Mouse (Mus musculus) spleen, adult 2 months (tissue): ENCODE results near the gene C1qtnf12. TPM values are rescaled to one million over a fixed set of nuclear protein-coding genes. Genes with fewer than 3 reads are reported as not detected.

ENCODE experiments used
- DNase-seq, 2 experiments: peaks; one replicate each; pipeline versions ENCODE4 v3.0.0 to v3.0.0-alpha.2; 2012 to 2021; ENCODE audit warnings: low spot score in 2 of 2, low read depth in 1 of 2
- H3K27ac ChIP-seq: fragments of 200-500 bp; 2 replicates; pipeline ENCODE4 v1.5.1; 2012; ENCODE audit warnings: low read length, inconsistent platforms; ENCODE audit not compliant: insufficient read depth
- H3K27me3 ChIP-seq: fragments of 200-500 bp; 2 replicates; pipeline ENCODE4 v1.6.1; 2012; ENCODE audit warnings: mild to moderate bottlenecking, moderate library complexity, low read length, inconsistent platforms; ENCODE audit not compliant: control insufficient read depth, insufficient read depth
- H3K36me3 ChIP-seq: fragments of 200-500 bp; 2 replicates; pipeline ENCODE4 v1.6.1; 2012; ENCODE audit warnings: mild to moderate bottlenecking, low read length, inconsistent platforms; ENCODE audit not compliant: control insufficient read depth, insufficient read depth
- H3K4me1 ChIP-seq: fragments of 200-500 bp; 2 replicates; pipeline ENCODE4 v1.6.1; 2011; ENCODE audit warnings: inconsistent platforms; ENCODE audit not compliant: control insufficient read depth, insufficient read depth, insufficient read length
- H3K4me3 ChIP-seq: fragments of 200-500 bp; 2 replicates; pipeline ENCODE4 v1.5.1; 2011; ENCODE audit warnings: mild to moderate bottlenecking, inconsistent platforms; ENCODE audit not compliant: insufficient read depth, insufficient read length; ENCODE audit errors: extremely low read depth
- CTCF ChIP-seq: fragments of 200-500 bp; IDR thresholded peaks from 2 replicates; pipeline ENCODE4 v1.5.1; 2011; ENCODE audit warnings: mild to moderate bottlenecking, inconsistent platforms; ENCODE audit not compliant: insufficient read depth, insufficient read length, insufficient replicate concordance; ENCODE audit errors: extremely low read depth
- POLR2A ChIP-seq: fragments of 200-500 bp; IDR thresholded peaks from 2 replicates; pipeline ENCODE4 v1.6.1; 2011; ENCODE audit warnings: low read depth, low read length, inconsistent platforms
- WGBS: fragments of 180-500 bp; shearing (Covaris S2); methylation state at CpG from one replicate; pipeline ENCODE4 v1.1.7; 2018; 5-methylcytosine and 5-hydroxymethylcytosine counted together
- polyA plus RNA-seq: library from polyadenylated mRNA; depleted of rRNA; stranded (reverse); fragments of >200 nt; gene quantifications from 2 replicates; pipeline ENCODE4 v1.2.3, GENCODE M21; 2012; rRNA removed

The C1qtnf12 gene
- polyA plus RNA-seq, 1 experiment, result 21.6 TPM

DNA sequence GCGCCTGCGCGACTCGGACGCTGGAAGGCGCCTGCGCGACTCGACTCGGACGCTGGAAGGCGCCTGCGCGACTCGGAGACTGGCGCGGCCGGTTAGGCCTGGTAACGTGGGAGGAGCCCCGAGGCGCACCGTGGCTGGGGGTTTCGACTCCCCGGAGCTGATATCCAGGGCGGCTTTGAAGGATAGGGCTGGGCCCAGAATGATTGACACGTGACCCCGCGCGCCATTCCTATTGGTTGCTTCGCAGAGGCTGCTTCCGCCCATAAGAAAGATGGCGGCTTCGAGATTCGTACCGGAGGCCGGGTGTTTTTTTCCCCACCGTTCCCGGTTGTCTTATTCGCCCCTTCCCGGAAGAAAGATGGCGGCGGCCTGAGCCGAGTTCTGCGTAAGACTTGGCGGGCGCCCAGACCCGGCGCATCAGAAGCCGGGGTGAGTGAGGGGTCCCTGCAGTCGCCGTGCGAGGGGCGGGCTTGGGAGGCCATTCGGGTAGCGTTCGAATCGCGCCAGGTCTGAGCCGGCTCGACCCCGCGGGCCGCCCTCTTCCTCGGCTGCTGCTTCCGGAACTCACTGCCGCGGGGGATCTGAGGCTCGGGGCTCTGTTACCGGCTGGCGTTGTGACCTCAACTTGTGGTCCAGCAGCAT lies 30.9 kb downstream of the C1qtnf12 start:
- peak; percentile 89 for DNase-seq
- Histone ChIP-seq H3K27ac (peak overlapping the region; percentile 98), H3K27me3 (no peaks in the 10 kb centered on the region), H3K36me3 (peaks cover 11% of the 10 kb centered on the region), H3K4me1 (peaks cover 15% of the 10 kb centered on the region), H3K4me3 (peak overlapping the region; percentile 95)
- TF ChIP-seq CTCF (no peak), POLR2A (0 out of 2 replicates have a peak, but pooled peaks have one; percentile 33)
- under 1% methylated on average over 70 of the region's 70 CpGs for WGBS

DNA sequence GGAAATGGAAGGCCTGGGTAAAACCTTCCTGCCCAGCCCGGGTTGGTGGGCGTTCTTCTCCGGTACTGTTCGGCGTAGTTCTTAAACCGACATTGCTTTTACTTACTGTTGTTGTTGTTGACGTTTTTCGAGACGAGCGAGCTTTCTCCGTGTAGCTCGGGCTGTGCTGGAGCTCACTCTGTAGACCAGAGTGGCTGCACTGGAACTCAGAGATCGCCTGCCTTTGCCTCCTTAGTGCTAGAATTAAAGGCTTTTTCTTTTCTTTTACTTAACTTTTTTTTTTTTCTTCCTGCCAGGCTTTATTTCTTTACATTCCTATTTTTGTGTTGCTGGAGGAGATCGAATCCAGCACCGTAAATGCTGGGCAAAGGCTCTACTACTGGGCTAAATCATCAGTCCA lies 31.5 kb downstream of the C1qtnf12 start:
- peaks cover 15% of the 10 kb centered on the region for H3K4me1 ChIP-seq

GRCm38 (mm10) chr4:156004109-156004508 lies 42.0 kb downstream of the C1qtnf12 start:
- H3K27me3 ChIP-seq, result no peaks in the 10 kb centered on the region
- no peaks in the 10 kb centered on the region for H3K4me1 ChIP-seq
- H3K4me3 ChIP-seq, result no peak overlapping the region
- peak in 1 of 2 experiments; percentile 31 for DNase-seq
- WGBS, result 84% methylated on average over 3 of the region's 3 CpGs
- peaks cover 63% of the 10 kb centered on the region for H3K36me3 ChIP-seq
- TF ChIP-seq POLR2A, result no peak
- no peak for TF ChIP-seq CTCF
- H3K27ac ChIP-seq, result peak overlapping the region; percentile 38; the same call in 1 of the 2 replicates

More for the DNA sequence above, 31.5 kb downstream of the C1qtnf12 start:
- H3K4me3 ChIP-seq, result peak overlapping the region; percentile 95
- H3K27ac ChIP-seq, result peak overlapping the region; percentile 98
- H3K27me3 ChIP-seq, result no peaks in the 10 kb centered on the region
- peaks cover 11% of the 10 kb centered on the region for H3K36me3 ChIP-seq
- 3% methylated on average over 15 of the region's 15 CpGs for WGBS
- TF ChIP-seq CTCF, result no peak
- no peak for TF ChIP-seq POLR2A
- no peak for DNase-seq

- H3K27me3 ChIP-seq, result no peaks in the 10 kb centered on the region
- no peak for TF ChIP-seq CTCF
- no peak for TF ChIP-seq POLR2A
- H3K4me3 ChIP-seq, result no peak overlapping the region
- peaks cover 52% of the 10 kb centered on the region for H3K36me3 ChIP-seq
- DNase-seq, result no peak
- WGBS, result 96% methylated on average over 4 of the region's 4 CpGs
- H3K27ac ChIP-seq, result no peak overlapping the region
- no peaks in the 10 kb centered on the region for H3K4me1 ChIP-seq
These were observed 46.3 kb downstream of the C1qtnf12 start for GRCm38 (mm10) chr4:156008369-156008768.

DNA sequence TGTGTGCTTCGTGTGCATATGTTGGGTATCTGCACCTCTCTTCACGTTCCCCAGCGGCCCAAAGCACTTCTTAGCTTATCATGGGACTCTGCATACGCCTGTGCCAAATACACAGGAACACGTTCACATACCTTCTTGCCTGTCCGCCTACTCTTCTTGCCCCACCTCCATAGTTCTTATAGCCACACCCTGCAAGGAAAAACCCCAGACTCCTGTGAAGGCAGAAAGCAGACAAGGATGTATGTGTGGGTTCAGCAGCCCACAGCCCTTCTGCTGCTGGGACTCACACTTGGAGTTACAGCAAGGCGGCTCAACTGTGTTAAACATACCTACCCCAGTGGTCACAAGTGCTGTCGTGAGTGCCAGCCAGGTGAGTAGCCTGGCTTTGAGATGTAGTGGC lies 51.5 kb downstream of the C1qtnf12 start, which contains the start of gene Tnfrsf4:
Tnfrsf4 (plus strand) TSS at position 207 of the 400 bp plus-strand sequence.
- Histone ChIP-seq H3K36me3 (peaks cover 24% of the 10 kb centered on the region), H3K4me3 (peak within 1 kb of the TSS; percentile 5; the same call in 1 of the 2 replicates), H3K27ac (no peak within 1 kb of the TSS; the same call in 1 of the 2 replicates), H3K27me3 (no peaks in the 10 kb centered on the region), H3K4me1 (no peaks in the 10 kb centered on the region)
- 79% methylated on average over 8 of the region's 8 CpGs for WGBS
- TF ChIP-seq POLR2A, result no peak
- no peak for TF ChIP-seq CTCF
- no peak for DNase-seq

DNA sequence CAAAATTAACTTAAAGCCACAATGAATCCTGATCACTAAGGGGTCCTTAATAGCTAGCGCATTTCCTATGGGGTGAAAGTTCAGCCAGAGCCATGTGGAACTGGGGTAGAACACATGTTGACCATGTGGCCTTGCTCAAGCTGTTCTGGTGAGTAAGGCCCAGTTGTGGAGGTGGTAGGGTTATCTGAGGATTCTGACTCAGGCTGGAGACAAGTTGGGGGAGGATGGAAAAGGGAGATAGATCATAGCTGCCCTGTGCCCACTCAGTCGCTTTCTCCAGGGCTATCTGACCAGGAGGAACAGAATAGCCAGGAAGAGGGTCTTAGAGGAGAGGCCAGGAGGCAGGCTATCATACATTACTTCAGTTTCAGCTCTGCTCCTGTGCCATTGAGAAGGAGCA lies 52.3 kb downstream of the C1qtnf12 start:
- no peaks in the 10 kb centered on the region for H3K27me3 ChIP-seq
- no peak for DNase-seq
- 90% methylated on average over 2 of the region's 2 CpGs for WGBS
- no peak overlapping the region for H3K27ac ChIP-seq
- H3K4me3 ChIP-seq, result peak overlapping the region; percentile 5; the same call in 1 of the 2 replicates
- TF ChIP-seq POLR2A, result no peak
- TF ChIP-seq CTCF, result no peak
- no peaks in the 10 kb centered on the region for H3K4me1 ChIP-seq
- H3K36me3 ChIP-seq, result peaks cover 16% of the 10 kb centered on the region

Other genes with a start within 250 kb of the C1qtnf12 start
- 1.6 and 1.9 TPM in 2 replicates for gene Tmem240, start 227.5 kb upstream of the C1qtnf12 start, polyA plus RNA-seq
- 59.9 and 91.6 TPM in 2 replicates for gene Atad3a, start 201.2 kb upstream of the C1qtnf12 start, polyA plus RNA-seq
- gene Vwa1, start 187.6 kb upstream of the C1qtnf12 start, polyA plus RNA-seq, result 21.5 and 24.3 TPM in 2 replicates
- 0.06 and 0.16 TPM in 2 replicates for gene Tmem88b, start 176.4 kb upstream of the C1qtnf12 start, polyA plus RNA-seq
- gene Ankrd65, start 171.9 kb upstream of the C1qtnf12 start, polyA plus RNA-seq, result 0.25 and 0.49 TPM in 2 replicates
- 23.3 and 31.4 TPM in 2 replicates for gene Mrpl20, start 159.4 kb upstream of the C1qtnf12 start, polyA plus RNA-seq
- 56.2 and 57.9 TPM in 2 replicates for gene Ccnl2, start 149.8 kb upstream of the C1qtnf12 start, polyA plus RNA-seq
- gene Aurkaip1, start 131.0 kb upstream of the C1qtnf12 start, polyA plus RNA-seq, result 88.7 and 144 TPM in 2 replicates
- 73.6 and 118 TPM in 2 replicates for gene Mxra8, start 122.6 kb upstream of the C1qtnf12 start, polyA plus RNA-seq
- 98.5 and 132 TPM in 2 replicates for gene Dvl1, start 114.9 kb upstream of the C1qtnf12 start, polyA plus RNA-seq
- 0.95 and 1.2 TPM in 2 replicates for gene Tas1r3, start 99.0 kb upstream of the C1qtnf12 start, polyA plus RNA-seq
- 18.9 and 19.8 TPM in 2 replicates for gene Cptp, start 92.9 kb upstream of the C1qtnf12 start, polyA plus RNA-seq
- 31.8 and 36.3 TPM in 2 replicates for gene Ints11, start 92.8 kb upstream of the C1qtnf12 start, polyA plus RNA-seq
- 48.8 and 70.1 TPM in 2 replicates for gene Pusl1, start 70.5 kb upstream of the C1qtnf12 start, polyA plus RNA-seq
- 29.1 and 31.9 TPM in 2 replicates for gene Acap3, start 70.5 kb upstream of the C1qtnf12 start, polyA plus RNA-seq
- gene Ube2j2, start 18.5 kb upstream of the C1qtnf12 start, polyA plus RNA-seq, result 53.6 and 113 TPM in 2 replicates
- 4.9 and 7.6 TPM in 2 replicates for gene B3galt6, start 30.3 kb downstream of the C1qtnf12 start, polyA plus RNA-seq
- 33.5 and 35.7 TPM in 2 replicates for gene Sdf4, start 30.6 kb downstream of the C1qtnf12 start, polyA plus RNA-seq
- gene Tnfrsf4, start 51.5 kb downstream of the C1qtnf12 start, polyA plus RNA-seq, result 20.7 and 34.3 TPM in 2 replicates
- gene Tnfrsf18, start 63.8 kb downstream of the C1qtnf12 start, polyA plus RNA-seq, result 29.9 and 38.2 TPM in 2 replicates
- gene Ttll10, start 97.1 kb downstream of the C1qtnf12 start, polyA plus RNA-seq, result 0.07 TPM in 1 of 2 replicates, not detected in the other
- gene 9430015G10Rik, start 147.7 kb downstream of the C1qtnf12 start, polyA plus RNA-seq, result 31.5 and 38.4 TPM in 2 replicates
- 0.55 and 0.67 TPM in 2 replicates for gene Rnf223, start 168.2 kb downstream of the C1qtnf12 start, polyA plus RNA-seq
- 21.2 and 23.8 TPM in 2 replicates for gene Agrn, start 235.2 kb downstream of the C1qtnf12 start, polyA plus RNA-seq
- 25.2 and 32.2 TPM in 2 replicates for gene Isg15, start 238.5 kb downstream of the C1qtnf12 start, polyA plus RNA-seq
- 10.6 TPM in 2 replicates for gene AW011738, start 241.0 kb downstream of the C1qtnf12 start, polyA plus RNA-seq